Mouse (Mus musculus): ENCODE measurements around the gene Ntrk3. TPM values are rescaled to one million over a fixed set of nuclear protein-coding genes. Genes with fewer than 3 reads are reported as not detected.
A peak's percentile ranks its signal among the peaks of the same experiment; 100 is the strongest.

Gene Ntrk3
- polyA plus RNA-seq, 1 experiment from 2014 or later = 2.9 TPM

DNA sequence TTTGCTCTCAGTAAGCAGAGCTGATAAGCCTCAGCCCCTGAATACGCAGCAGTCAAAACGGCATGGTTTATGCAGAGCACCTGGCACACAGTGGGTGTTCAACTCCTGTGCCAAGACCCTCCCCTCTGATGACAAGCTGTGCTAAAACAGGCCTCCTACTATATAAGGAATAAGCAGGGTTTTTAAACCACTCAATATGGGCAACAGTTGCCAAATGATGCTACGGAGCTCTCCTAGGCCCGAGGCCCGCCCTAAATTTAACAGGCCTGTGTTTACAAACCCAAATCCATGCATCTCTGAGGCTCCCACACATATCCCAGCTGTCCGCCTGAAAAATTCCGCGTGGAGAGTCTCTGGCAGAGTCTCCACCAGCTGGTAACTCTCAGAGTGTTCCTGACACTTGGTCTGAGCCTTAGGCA, 19.6 kb downstream of the Ntrk3 start:
- Histone ChIP-seq H3K27ac (no peak overlapping the region), H3K4me1 (replicated peaks) (no peaks in the 10 kb centered on the region; the same call in 1 of the 2 replicates), H3K27me3 (replicated peaks) (no peaks in the 10 kb centered on the region), H3K36me3 (no peaks in the 10 kb centered on the region), H3K4me3 (replicated peaks) (no peak overlapping the region), H3K9ac (no peak overlapping the region), H3K9me3 (no peaks in the 10 kb centered on the region), H3K4me2 (replicated peaks) (no peak overlapping the region)
- WGBS = 39% methylated on average over 8 of the region's 8 CpGs
- ATAC-seq = peak; percentile 76

DNA sequence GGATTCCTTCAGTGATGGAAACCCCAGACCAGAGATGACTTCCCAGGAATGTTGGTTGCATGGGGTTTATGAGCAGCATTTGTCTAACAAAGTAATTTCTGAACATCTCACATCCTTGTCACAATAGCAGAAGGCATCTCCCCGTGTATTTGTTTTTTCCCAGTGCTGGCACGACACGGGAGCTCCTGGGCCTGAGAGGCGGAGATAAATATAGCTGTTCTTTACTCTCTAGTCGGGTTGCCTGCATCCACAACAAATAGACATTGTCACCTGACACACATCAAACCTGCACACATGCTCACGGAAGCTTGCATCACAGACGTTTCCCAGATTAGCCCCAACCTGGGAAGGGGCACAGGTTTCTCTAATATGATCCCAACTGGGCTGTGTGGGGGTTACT, 30.1 kb downstream of the Ntrk3 start:
- ATAC-seq = no peak

GRCm38 (mm10) chr7:78707122-78707521, 30.7 kb downstream of the Ntrk3 start:
- 80% methylated on average over 3 of the region's 3 CpGs for WGBS
- Histone ChIP-seq H3K9ac (no peak overlapping the region), H3K27me3 (replicated peaks) (no peaks in the 10 kb centered on the region), H3K9me3 (no peaks in the 10 kb centered on the region), H3K4me3 (replicated peaks) (no peak overlapping the region), H3K36me3 (no peaks in the 10 kb centered on the region), H3K27ac (no peak overlapping the region), H3K4me2 (replicated peaks) (no peak overlapping the region), H3K4me1 (replicated peaks) (no peaks in the 10 kb centered on the region)
- ATAC-seq = no peak

More for the DNA sequence above, 30.1 kb downstream of the Ntrk3 start:
- no peak overlapping the region for H3K27ac ChIP-seq
- no peaks in the 10 kb centered on the region for H3K9me3 ChIP-seq
- H3K4me1 ChIP-seq (replicated peaks) = no peaks in the 10 kb centered on the region
- WGBS = 75% methylated on average over 7 of the region's 7 CpGs
- H3K4me2 ChIP-seq (replicated peaks) = no peak overlapping the region
- no peak overlapping the region for H3K4me3 ChIP-seq (replicated peaks)
- no peak overlapping the region for H3K9ac ChIP-seq
- H3K36me3 ChIP-seq = no peaks in the 10 kb centered on the region
- no peaks in the 10 kb centered on the region for H3K27me3 ChIP-seq (replicated peaks)

DNA sequence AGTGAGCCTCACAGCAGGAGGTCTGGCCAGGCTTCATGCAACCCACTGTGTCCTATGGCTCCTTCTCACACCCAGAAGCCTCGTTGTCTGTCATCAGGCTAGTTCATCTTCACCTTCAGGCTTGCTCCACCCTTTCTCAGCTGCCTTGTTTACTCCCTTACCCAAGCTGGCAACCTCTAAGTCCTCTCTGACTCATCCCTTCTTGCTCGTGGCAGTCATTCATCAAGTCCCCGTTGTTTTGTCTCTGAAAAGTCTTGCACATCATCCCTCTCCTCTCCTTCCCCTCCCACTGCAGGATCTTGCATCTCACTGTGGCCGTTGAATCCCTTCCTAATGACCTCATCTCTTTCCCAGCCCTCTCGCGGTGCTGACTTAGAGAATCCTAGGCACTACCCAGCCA, 35.1 kb downstream of the Ntrk3 start:
- H3K36me3 ChIP-seq = no peaks in the 10 kb centered on the region
- H3K27me3 ChIP-seq (replicated peaks) = no peaks in the 10 kb centered on the region
- no peaks in the 10 kb centered on the region for H3K4me1 ChIP-seq (replicated peaks)
- H3K27ac ChIP-seq = no peak overlapping the region
- 48% methylated on average over 6 of the region's 6 CpGs for WGBS
- H3K9me3 ChIP-seq = no peaks in the 10 kb centered on the region
- no peak for ATAC-seq
- no peak overlapping the region for H3K4me3 ChIP-seq (replicated peaks)
- H3K4me2 ChIP-seq (replicated peaks) = no peak overlapping the region
- no peak overlapping the region for H3K9ac ChIP-seq

GRCm38 (mm10) chr7:78695200-78695599, 42.6 kb downstream of the Ntrk3 start:
- no peaks in the 10 kb centered on the region for H3K9me3 ChIP-seq
- no peaks in the 10 kb centered on the region for H3K4me1 ChIP-seq (replicated peaks)
- no peak overlapping the region for H3K9ac ChIP-seq
- no peaks in the 10 kb centered on the region for H3K36me3 ChIP-seq
- WGBS = 81% methylated on average over 3 of the region's 3 CpGs
- no peak for ATAC-seq
- no peak overlapping the region for H3K4me3 ChIP-seq (replicated peaks)
- H3K27me3 ChIP-seq (replicated peaks) = no peaks in the 10 kb centered on the region
- H3K4me2 ChIP-seq (replicated peaks) = no peak overlapping the region
- H3K27ac ChIP-seq = no peak overlapping the region

DNA sequence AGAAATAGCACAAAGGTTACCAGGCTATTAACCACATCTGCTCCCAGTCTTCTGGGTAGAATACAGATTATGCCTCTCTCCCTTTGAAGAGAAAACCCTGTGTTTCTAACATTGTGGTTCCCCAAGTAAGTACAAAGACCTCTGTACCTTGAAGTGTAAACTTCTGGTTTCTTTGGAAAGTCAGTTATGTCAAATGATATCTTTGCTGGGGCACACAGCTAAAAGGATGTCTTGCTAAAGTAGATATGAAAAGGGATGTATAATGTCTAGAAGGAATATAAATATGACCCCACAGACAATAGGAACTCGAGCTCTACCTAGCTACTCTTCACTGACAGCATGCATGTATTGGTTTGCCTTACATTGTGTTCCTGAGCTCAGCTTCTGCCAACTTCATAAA, 44.7 kb downstream of the Ntrk3 start:
- Histone ChIP-seq H3K36me3 (no peaks in the 10 kb centered on the region), H3K4me2 (replicated peaks) (no peak overlapping the region), H3K9me3 (no peaks in the 10 kb centered on the region), H3K9ac (no peak overlapping the region), H3K4me3 (replicated peaks) (no peak overlapping the region), H3K27me3 (replicated peaks) (no peaks in the 10 kb centered on the region), H3K4me1 (replicated peaks) (no peaks in the 10 kb centered on the region), H3K27ac (no peak overlapping the region)
- no peak for ATAC-seq
- 58% methylated on average over 1 of the region's 1 CpGs for WGBS

DNA sequence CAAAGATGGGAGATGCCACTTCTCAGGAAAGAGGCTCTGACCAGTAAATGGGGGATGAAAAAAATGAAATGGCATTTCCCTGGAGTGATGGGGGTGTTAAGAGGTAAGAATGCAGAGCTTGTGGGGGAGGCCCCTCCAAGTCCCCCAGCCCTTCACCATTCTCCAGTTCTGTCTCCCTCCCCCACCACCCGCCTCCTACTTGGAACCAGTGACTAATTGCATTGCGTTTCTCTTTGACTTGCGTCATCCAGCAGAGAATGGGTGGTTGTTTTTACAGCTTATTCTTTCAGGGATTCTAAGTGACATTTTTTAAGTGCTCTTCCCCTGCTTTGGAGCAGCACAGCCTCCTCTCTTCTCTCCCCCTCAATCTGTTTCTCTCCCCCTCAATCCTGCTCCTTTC, 46.9 kb downstream of the Ntrk3 start:
- no peaks in the 10 kb centered on the region for H3K27me3 ChIP-seq (replicated peaks)
- no peaks in the 10 kb centered on the region for H3K4me1 ChIP-seq (replicated peaks)
- 40% methylated on average over 3 of the region's 3 CpGs for WGBS

GRCm38 (mm10) chr7:78684943-78685342, 52.9 kb downstream of the Ntrk3 start:
- no peak for ATAC-seq
- no peaks in the 10 kb centered on the region for H3K27me3 ChIP-seq (replicated peaks)
- H3K4me1 ChIP-seq (replicated peaks) = no peaks in the 10 kb centered on the region
- 67% methylated on average over 6 of the region's 6 CpGs for WGBS
- H3K9me3 ChIP-seq = no peaks in the 10 kb centered on the region
- H3K4me2 ChIP-seq (replicated peaks) = no peak overlapping the region
- no peak overlapping the region for H3K4me3 ChIP-seq (replicated peaks)
- H3K36me3 ChIP-seq = no peaks in the 10 kb centered on the region
- H3K27ac ChIP-seq = no peak overlapping the region
- H3K9ac ChIP-seq = no peak overlapping the region

More for the DNA sequence above, 46.9 kb downstream of the Ntrk3 start:
- no peak overlapping the region for H3K4me2 ChIP-seq (replicated peaks)
- H3K9me3 ChIP-seq = no peaks in the 10 kb centered on the region
- H3K4me3 ChIP-seq (replicated peaks) = no peak overlapping the region
- H3K36me3 ChIP-seq = no peaks in the 10 kb centered on the region
- ATAC-seq = no peak
- no peak overlapping the region for H3K9ac ChIP-seq
- H3K27ac ChIP-seq = no peak overlapping the region

- no peaks in the 10 kb centered on the region for H3K9me3 ChIP-seq
- H3K4me2 ChIP-seq (replicated peaks) = no peak overlapping the region
- H3K4me1 ChIP-seq (replicated peaks) = no peaks in the 10 kb centered on the region
- no peaks in the 10 kb centered on the region for H3K36me3 ChIP-seq
- H3K4me3 ChIP-seq (replicated peaks) = no peak overlapping the region
- no peak overlapping the region for H3K9ac ChIP-seq
- no peak overlapping the region for H3K27ac ChIP-seq
- no peaks in the 10 kb centered on the region for H3K27me3 ChIP-seq (replicated peaks)
- no peak for ATAC-seq
- 84% methylated on average over 2 of the region's 2 CpGs for WGBS
These were observed 56.9 kb downstream of the Ntrk3 start for GRCm38 (mm10) chr7:78680871-78681270.

GRCm38 (mm10) chr7:78669407-78669806, 68.4 kb downstream of the Ntrk3 start:
- H3K36me3 ChIP-seq = no peaks in the 10 kb centered on the region
- H3K4me1 ChIP-seq (replicated peaks) = no peaks in the 10 kb centered on the region
- ATAC-seq = no peak
- no peaks in the 10 kb centered on the region for H3K9me3 ChIP-seq
- no peak overlapping the region for H3K4me3 ChIP-seq (replicated peaks)
- H3K27ac ChIP-seq = no peak overlapping the region
- WGBS = 86% methylated on average over 16 of the region's 16 CpGs
- no peak overlapping the region for H3K4me2 ChIP-seq (replicated peaks)
- no peak overlapping the region for H3K9ac ChIP-seq
- no peaks in the 10 kb centered on the region for H3K27me3 ChIP-seq (replicated peaks)

DNA sequence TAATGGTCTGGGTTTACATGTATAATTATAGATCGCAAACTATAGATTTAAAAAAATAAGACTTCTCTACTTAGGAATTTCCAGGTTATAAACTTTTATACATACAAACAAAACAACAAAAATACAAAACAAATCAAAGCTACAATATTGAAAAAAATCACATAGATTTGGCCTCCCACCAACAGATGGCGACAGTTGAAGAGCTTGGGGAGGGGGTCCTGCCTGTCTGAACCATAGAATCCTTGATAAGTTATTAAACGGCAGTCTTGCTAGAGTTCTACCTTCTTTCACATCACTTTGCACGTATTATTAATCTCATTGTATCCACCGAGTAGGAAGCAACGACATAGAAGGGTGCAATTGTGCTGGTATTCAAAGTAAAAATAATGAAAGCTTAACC, 68.9 kb downstream of the Ntrk3 start:
- Histone ChIP-seq H3K27me3 (replicated peaks) (no peaks in the 10 kb centered on the region), H3K4me3 (replicated peaks) (no peak overlapping the region), H3K9ac (no peak overlapping the region), H3K4me2 (replicated peaks) (no peak overlapping the region), H3K27ac (no peak overlapping the region), H3K4me1 (replicated peaks) (no peaks in the 10 kb centered on the region), H3K36me3 (no peaks in the 10 kb centered on the region), H3K9me3 (no peaks in the 10 kb centered on the region)
- 92% methylated on average over 6 of the region's 6 CpGs for WGBS
- no peak for ATAC-seq

DNA sequence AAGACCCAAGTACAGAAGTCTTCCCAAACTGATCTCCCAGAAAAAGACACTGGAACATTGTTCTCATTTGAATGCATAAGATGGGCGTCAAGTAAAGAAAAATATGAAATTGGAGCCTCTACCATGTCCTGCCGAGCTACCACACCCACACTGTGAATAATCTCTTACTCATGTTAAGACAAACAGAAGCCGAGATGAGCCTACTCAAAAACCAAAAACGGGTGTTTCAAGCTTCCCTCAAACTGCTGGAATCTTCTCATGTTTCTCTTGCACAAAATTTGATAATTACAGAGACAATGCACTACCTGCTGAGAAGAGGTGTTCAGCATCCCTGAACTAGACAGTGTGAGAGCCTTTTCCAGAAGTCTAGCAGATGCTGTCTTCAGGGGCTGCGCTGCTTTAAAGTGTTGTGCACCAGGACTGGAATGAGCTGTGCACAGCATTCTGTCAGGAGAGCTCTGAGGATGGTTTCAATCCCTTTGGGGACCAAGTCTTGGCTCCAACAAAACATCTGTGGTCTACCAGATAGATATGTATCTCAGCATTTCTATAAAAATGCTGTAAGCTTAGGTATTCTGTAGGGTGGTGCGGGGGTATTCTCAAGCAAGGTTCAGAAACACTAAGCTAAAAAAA, 69.7 kb downstream of the Ntrk3 start:
- 80% methylated on average over 6 of the region's 6 CpGs for WGBS
- Histone ChIP-seq H3K4me2 (replicated peaks) (no peak overlapping the region), H3K27ac (no peak overlapping the region), H3K9me3 (no peaks in the 10 kb centered on the region), H3K9ac (no peak overlapping the region), H3K27me3 (replicated peaks) (no peaks in the 10 kb centered on the region), H3K4me1 (replicated peaks) (no peaks in the 10 kb centered on the region), H3K4me3 (replicated peaks) (no peak overlapping the region), H3K36me3 (no peaks in the 10 kb centered on the region)
- ATAC-seq = no peak

- whole genome bisulfite sequencing = 75% methylated on average over 7 of the region's 7 CpGs
- no peaks in the 10 kb centered on the region for H3K4me1 ChIP-seq (replicated peaks)
- H3K4me2 ChIP-seq (replicated peaks) = no peak overlapping the region
- H3K9me3 ChIP-seq = no peaks in the 10 kb centered on the region
- H3K27me3 ChIP-seq (replicated peaks) = no peaks in the 10 kb centered on the region
- no peak overlapping the region for H3K9ac ChIP-seq
- no peak overlapping the region for H3K4me3 ChIP-seq (replicated peaks)
- no peak overlapping the region for H3K27ac ChIP-seq
- H3K36me3 ChIP-seq = no peaks in the 10 kb centered on the region
- ATAC-seq = no peak
These were observed 77.0 kb downstream of the Ntrk3 start for GRCm38 (mm10) chr7:78660832-78661231.
